Mouse (Mus musculus): ENCODE measurements around the gene Fgfbp1. TPM values are rescaled to one million over a fixed set of nuclear protein-coding genes. Genes with fewer than 3 reads are reported as not detected.

Fgfbp1 gene
- polyA plus RNA-seq, 1 experiment from 2014 or later: 1.3 TPM

DNA sequence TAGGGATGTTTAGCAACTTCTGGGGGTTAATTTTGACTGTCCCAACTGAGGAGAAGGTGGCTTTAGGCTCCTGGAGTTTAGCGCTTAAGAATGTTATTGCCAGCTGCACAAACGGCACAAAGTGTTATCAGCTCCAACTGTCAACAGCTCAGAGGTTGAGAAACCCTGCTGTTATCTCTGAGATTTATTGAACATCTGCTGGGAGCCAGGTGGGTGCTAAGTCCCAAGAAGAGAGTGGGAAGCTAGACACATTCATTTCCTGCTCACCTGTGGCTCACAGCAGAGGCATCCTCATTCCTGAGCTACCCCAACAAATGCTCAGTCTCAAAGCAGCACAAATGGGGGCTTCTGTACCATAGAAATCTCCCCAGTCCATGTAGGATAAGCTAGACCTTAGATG, 10.4 kb downstream of the Fgfbp1 start:
- Histone ChIP-seq H3K9me3 (no peaks in the 10 kb centered on the region), H3K9ac (no peak overlapping the region), H3K36me3 (no peaks in the 10 kb centered on the region), H3K4me3 (no peak overlapping the region), H3K4me2 (replicated peaks) (no peak overlapping the region), H3K27ac (no peak overlapping the region), H3K4me1 (no peaks in the 10 kb centered on the region), H3K27me3 (replicated peaks) (no peaks in the 10 kb centered on the region)
- 69% methylated on average over 2 of the region's 2 CpGs for WGBS
- ATAC-seq (ENCODE audit: low FRiP score, low read depth): no peak

DNA sequence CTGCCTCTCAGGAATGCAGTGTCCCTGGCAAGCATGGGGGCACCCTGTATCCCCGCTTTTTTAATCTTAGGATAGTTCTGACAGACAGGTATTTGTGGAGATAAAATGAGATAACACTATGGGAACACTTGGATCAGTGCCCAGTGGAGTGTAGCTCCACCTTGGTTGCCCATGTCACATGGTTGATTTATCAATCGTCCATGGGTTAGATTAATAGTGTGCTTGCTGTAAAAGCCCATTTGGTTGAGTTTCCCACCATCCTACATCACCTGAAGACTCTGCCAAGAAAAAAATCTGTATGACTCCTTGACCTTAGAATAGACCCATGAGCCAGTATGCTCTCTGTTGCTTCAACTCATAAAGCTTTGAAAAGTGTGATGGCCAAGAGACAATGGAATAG, 11.0 kb downstream of the Fgfbp1 start:
- Histone ChIP-seq H3K4me2 (replicated peaks) (no peak overlapping the region), H3K9me3 (no peaks in the 10 kb centered on the region), H3K36me3 (no peaks in the 10 kb centered on the region), H3K4me1 (no peaks in the 10 kb centered on the region), H3K9ac (no peak overlapping the region), H3K4me3 (no peak overlapping the region), H3K27me3 (replicated peaks) (no peaks in the 10 kb centered on the region), H3K27ac (no peak overlapping the region)
- WGBS: 73% methylated on average over 2 of the region's 2 CpGs
- no peak for ATAC-seq (ENCODE audit: low FRiP score, low read depth)

DNA sequence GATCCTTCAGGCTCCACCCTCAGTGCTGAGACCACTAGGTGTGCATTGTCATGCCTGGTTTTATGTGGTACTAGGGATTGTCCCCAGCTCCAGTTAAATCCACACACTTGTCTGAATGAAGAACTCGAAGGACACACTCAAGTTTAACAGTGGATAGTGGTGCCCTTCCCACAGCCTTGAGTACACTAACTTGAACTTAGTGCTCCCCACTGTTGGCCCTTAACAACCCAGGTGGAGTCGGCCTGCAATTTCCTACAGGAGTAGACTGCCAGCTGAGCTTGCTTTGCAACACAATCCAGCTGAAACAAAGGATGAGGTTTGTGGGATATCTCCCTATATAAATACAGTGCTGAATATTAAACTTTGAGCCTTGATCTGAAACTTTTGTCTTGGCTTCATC, 12.9 kb downstream of the Fgfbp1 start:
- Histone ChIP-seq H3K4me3 (no peak overlapping the region), H3K9ac (no peak overlapping the region)
- ATAC-seq (ENCODE audit: low FRiP score, low read depth): no peak

GRCm38 (mm10) chr5:43961056-43961455, 20.5 kb downstream of the Fgfbp1 start:
- H3K9ac ChIP-seq: no peak overlapping the region
- ATAC-seq (ENCODE audit: low FRiP score, low read depth): no peak
- no peaks in the 10 kb centered on the region for H3K36me3 ChIP-seq
- no peaks in the 10 kb centered on the region for H3K27me3 ChIP-seq (replicated peaks)
- no peaks in the 10 kb centered on the region for H3K4me1 ChIP-seq
- no peak overlapping the region for H3K4me2 ChIP-seq (replicated peaks)
- no peaks in the 10 kb centered on the region for H3K9me3 ChIP-seq
- 89% methylated on average over 3 of the region's 3 CpGs for WGBS
- no peak overlapping the region for H3K4me3 ChIP-seq
- no peak overlapping the region for H3K27ac ChIP-seq

More for the DNA sequence above, 12.9 kb downstream of the Fgfbp1 start:
- Histone ChIP-seq H3K27ac (no peak overlapping the region), H3K4me2 (replicated peaks) (no peak overlapping the region), H3K9me3 (no peaks in the 10 kb centered on the region), H3K27me3 (replicated peaks) (no peaks in the 10 kb centered on the region), H3K36me3 (no peaks in the 10 kb centered on the region), H3K4me1 (no peaks in the 10 kb centered on the region)
- WGBS: 58% methylated on average over 2 of the region's 2 CpGs

DNA sequence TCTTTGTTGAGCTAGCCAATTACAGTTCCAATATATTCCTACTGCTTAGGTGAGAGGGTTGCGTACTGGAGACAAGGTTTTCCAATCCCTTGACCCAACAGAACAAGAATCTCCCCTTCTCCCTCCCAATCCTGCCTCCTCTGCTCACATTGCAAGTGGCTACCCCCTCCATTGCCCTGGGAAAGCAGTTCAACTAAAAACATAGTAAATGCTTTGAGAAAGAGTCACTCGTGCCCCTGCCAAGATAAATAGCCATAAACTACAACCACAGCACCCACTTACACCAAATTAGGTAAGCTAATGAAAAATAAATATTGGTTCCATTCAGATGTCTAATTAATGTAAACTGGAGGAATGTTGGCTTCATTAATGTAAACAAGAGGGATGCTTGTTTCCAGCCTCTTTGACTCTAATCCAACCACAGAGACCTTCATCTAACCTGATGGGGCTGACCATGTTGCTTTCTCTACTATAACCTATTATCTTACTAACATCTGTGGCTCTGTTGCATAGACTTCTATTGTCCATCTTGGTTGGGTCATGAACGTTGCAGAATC, 21.6 kb downstream of the Fgfbp1 start:
- Histone ChIP-seq H3K27ac (no peak overlapping the region), H3K9ac (no peak overlapping the region), H3K9me3 (no peaks in the 10 kb centered on the region), H3K36me3 (no peaks in the 10 kb centered on the region), H3K4me1 (no peaks in the 10 kb centered on the region), H3K4me2 (replicated peaks) (no peak overlapping the region), H3K4me3 (no peak overlapping the region), H3K27me3 (replicated peaks) (no peaks in the 10 kb centered on the region)
- 78% methylated on average over 3 of the region's 3 CpGs for WGBS
- ATAC-seq (ENCODE audit: low FRiP score, low read depth): no peak

GRCm38 (mm10) chr5:43953241-43953640, 28.3 kb downstream of the Fgfbp1 start:
- Histone ChIP-seq H3K9ac (no peak overlapping the region), H3K36me3 (no peaks in the 10 kb centered on the region), H3K9me3 (no peaks in the 10 kb centered on the region), H3K4me3 (no peak overlapping the region), H3K4me2 (replicated peaks) (no peak overlapping the region), H3K4me1 (peaks cover 8% of the 10 kb centered on the region; the same call in 1 of the 2 replicates), H3K27ac (no peak overlapping the region), H3K27me3 (replicated peaks) (no peaks in the 10 kb centered on the region)
- ATAC-seq (ENCODE audit: low FRiP score, low read depth): no peak
- WGBS: 87% methylated on average over 1 of the region's 1 CpGs

DNA sequence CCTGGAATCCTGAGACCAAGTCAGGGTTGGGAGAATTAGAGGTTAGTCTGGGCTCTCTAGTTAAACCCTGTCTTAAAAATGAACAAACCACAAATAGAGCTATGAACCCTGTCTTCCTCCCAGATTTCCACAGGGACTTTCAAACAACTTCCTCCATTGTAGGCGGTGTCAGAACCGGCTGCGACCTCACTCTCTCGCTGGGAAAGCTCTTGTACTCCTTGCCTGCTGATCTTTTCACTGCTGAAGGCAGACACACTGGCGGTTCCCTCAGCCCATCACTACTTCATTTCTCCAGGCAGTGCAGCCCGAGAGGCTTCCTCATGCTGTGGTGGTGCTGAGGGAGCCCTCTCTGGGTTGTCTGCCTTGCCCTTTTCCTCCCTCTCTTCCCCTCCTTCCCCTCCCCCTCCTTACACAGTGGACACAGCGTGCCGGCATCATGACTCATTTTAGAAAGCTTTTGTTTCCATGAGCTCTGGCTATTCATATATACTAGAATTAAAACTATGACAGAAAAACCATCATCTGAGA, 32.8 kb downstream of the Fgfbp1 start:
- WGBS: 3% methylated on average over 8 of the region's 8 CpGs
- peak overlapping the region; percentile 76 for H3K4me2 ChIP-seq (replicated peaks)
- peak; percentile 59 for ATAC-seq (ENCODE audit: low FRiP score, low read depth)
- H3K36me3 ChIP-seq: no peaks in the 10 kb centered on the region
- H3K9ac ChIP-seq: no peak overlapping the region
- H3K9me3 ChIP-seq: no peaks in the 10 kb centered on the region
- no peaks in the 10 kb centered on the region; the same call in 1 of the 2 replicates for H3K27me3 ChIP-seq (replicated peaks)
- H3K4me1 ChIP-seq: peaks cover 16% of the 10 kb centered on the region; the same call in 1 of the 2 replicates
- H3K4me3 ChIP-seq: no peak overlapping the region
- no peak overlapping the region for H3K27ac ChIP-seq

DNA sequence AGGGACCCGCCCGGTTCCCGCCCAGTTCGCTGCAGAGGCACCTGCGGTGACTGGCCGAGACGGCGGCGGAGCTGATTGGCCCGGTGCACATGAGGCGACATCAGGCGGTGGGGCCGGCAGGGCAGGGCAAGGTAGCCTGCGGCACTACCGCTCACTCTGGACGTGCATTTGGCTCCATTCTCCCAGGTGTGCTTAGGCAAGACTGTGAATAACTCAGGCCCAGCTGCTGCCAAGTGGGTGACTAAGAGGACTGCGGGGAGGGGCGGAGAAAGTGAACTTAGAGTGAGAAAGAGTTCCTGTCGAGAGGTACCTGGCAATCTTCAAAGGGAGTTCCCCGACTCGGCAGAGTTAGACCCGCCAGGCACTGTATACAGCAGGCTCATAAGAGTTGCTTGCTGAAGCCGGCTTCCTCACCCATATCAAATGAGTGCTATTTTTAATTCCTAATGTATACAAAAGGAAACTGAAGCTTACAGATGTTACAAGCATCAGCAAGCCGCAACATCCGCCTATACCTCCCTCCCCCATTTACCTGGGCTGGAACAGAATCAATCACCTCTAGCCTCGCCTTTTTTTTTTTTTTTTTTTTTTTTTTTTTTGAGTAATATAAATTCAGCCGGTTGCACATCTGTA, 33.4 kb downstream of the Fgfbp1 start:
- H3K4me2 ChIP-seq (replicated peaks): peak overlapping the region; percentile 76
- 3% methylated on average over 27 of the region's 27 CpGs for WGBS

GRCm38 (mm10) chr5:43947330-43947977, 34.1 kb downstream of the Fgfbp1 start:
- 36% methylated on average over 9 of the region's 9 CpGs for WGBS
- H3K4me3 ChIP-seq: no peak overlapping the region; the same call in 1 of the 2 replicates

More for the DNA sequence above, 33.4 kb downstream of the Fgfbp1 start:
- Histone ChIP-seq H3K27me3 (replicated peaks) (no peaks in the 10 kb centered on the region; the same call in 1 of the 2 replicates), H3K36me3 (no peaks in the 10 kb centered on the region), H3K4me1 (peaks cover 16% of the 10 kb centered on the region; the same call in 1 of the 2 replicates), H3K27ac (no peak overlapping the region), H3K4me3 (peak overlapping the region; percentile 31), H3K9me3 (no peaks in the 10 kb centered on the region), H3K9ac (no peak overlapping the region)
- peak; percentile 93 for ATAC-seq (ENCODE audit: low FRiP score, low read depth)

DNA sequence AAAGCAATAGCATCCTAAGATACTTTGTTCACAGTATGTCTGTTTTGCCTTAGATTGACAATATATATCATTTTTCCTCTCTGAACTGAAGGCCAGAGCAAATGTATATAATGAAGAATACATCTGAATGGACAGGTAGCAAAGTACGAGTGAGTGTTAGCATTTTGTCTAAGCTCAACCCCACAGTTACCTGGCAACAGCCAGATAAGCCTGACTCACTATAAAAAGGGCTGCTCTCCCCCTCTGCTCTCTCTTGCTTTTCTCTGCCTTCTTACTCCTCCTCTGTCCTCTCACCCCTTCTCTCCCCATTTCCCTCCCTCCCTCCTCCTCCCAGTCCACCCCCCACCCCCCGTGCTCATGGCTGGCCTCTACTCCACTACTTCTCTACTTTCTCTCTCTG, 48.3 kb downstream of the Fgfbp1 start:
- no peak overlapping the region for H3K9ac ChIP-seq
- H3K36me3 ChIP-seq: no peaks in the 10 kb centered on the region
- no peaks in the 10 kb centered on the region for H3K27me3 ChIP-seq (replicated peaks)
- ATAC-seq (ENCODE audit: low FRiP score, low read depth): no peak
- H3K9me3 ChIP-seq: no peaks in the 10 kb centered on the region
- H3K4me3 ChIP-seq: no peak overlapping the region
- no peak overlapping the region for H3K27ac ChIP-seq
- no peak overlapping the region for H3K4me2 ChIP-seq (replicated peaks)
- H3K4me1 ChIP-seq: no peaks in the 10 kb centered on the region
- 73% methylated on average over 2 of the region's 2 CpGs for WGBS

More at GRCm38 (mm10) chr5:43947330-43947977, 34.1 kb downstream of the Fgfbp1 start:
- Histone ChIP-seq H3K27me3 (replicated peaks) (no peaks in the 10 kb centered on the region; the same call in 1 of the 2 replicates), H3K36me3 (no peaks in the 10 kb centered on the region), H3K9ac (no peak overlapping the region), H3K27ac (no peak overlapping the region), H3K9me3 (no peaks in the 10 kb centered on the region), H3K4me2 (replicated peaks) (peak overlapping the region; percentile 76), H3K4me1 (peaks cover 16% of the 10 kb centered on the region; the same call in 1 of the 2 replicates)
- ATAC-seq (ENCODE audit: low FRiP score, low read depth): no peak

All from neural tube, embryonic 12.5 days (tissue).